Mouse (Mus musculus) cerebellum, adult 2 months (tissue): ENCODE results near the gene Samd13.

ENCODE experiments used
- CTCF ChIP-seq: fragments of 200-500 bp; IDR thresholded peaks from 2 replicates; pipeline ENCODE4 v1.5.1; 2011; ENCODE audit warnings: low read depth, mild to moderate bottlenecking, control low read depth, low read length, moderate library complexity, borderline replicate concordance; ENCODE audit not compliant: insufficient read depth
- POLR2A ChIP-seq: fragments of 200-500 bp; IDR thresholded peaks from 2 replicates; pipeline ENCODE4 v1.6.1; 2011; ENCODE audit warnings: low read length, control low read depth, borderline replicate concordance; ENCODE audit not compliant: insufficient read depth

GRCm38 (mm10) chr3:146698982-146699381 lies 13.6 kb upstream of the Samd13 start:
- TF ChIP-seq CTCF (no peak), POLR2A (no peak)
